20 mouse cellular contexts compared by ENCODE assay signal in the genomic region with DNA sequence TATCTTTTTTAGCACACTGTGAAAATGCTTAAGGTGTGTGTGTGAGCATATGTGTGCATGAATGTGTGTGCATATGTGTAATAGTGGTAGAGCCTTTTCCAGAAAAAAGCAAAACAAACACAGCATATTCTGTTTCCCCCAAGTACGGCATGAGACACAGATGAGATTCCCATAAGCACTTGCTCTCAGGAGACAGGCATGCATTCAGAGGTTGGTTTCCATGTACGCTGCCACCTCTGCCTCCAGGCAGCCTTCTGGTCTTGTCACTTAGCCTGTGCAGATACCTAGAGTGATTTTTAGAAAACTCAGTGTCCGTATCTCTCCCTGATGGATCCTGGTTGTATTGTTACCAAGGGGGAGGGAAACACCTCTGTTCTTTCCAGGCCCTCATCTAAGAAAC.
DNase-seq lines count a peak whose midpoint lies in the region; ATAC-seq lines count a peak whose summit lies in the region.
"Had no signal": no experiment of that assay in that cellular context is flagged by ENCODE, and none has a peak within 500 bp of the region (broad histone marks: within the 10 kb centered on the region; RNA-seq: fewer than 3 reads in every experiment).

No protein-coding gene starts in this region.

- WGBS in heart, embryonic 12.5 days = 90% methylated on average over 3 of the region's 3 CpGs
- whole genome bisulfite sequencing in hindbrain, embryonic 13.5 days = 55% methylated on average over 3 of the region's 3 CpGs
- WGBS in hindbrain, embryonic 14.5 days = 55% methylated on average over 3 of the region's 3 CpGs
- WGBS in midbrain, embryonic 14.5 days = 43% methylated on average over 3 of the region's 3 CpGs

- no peak overlapping the region for H3K27ac ChIP-seq in heart, embryonic 12.5 days (ENCODE audit: poor library complexity, severe bottlenecking)
- peak overlapping the region; percentile 83 for H3K27ac ChIP-seq in hindbrain, embryonic 13.5 days
- 0 out of 2 replicates have a peak overlapping the region, but pooled peaks have one; percentile 33 for H3K27ac ChIP-seq in hindbrain, embryonic 14.5 days
- peak overlapping the region; percentile 42 for H3K27ac ChIP-seq in midbrain, embryonic 14.5 days (replicated peaks; ENCODE audit: low read depth, low read length)
- H3K27ac ChIP-seq: gastrocnemius, adult 2 months; heart, embryonic 10.5 days; limb, embryonic 12.5 days; macrophage had no signal

- H3K27me3 ChIP-seq in heart, embryonic 12.5 days (replicated peaks) = no peaks in the 10 kb centered on the region
- no peaks in the 10 kb centered on the region for H3K27me3 ChIP-seq in hindbrain, embryonic 13.5 days
- no peaks in the 10 kb centered on the region for H3K27me3 ChIP-seq in hindbrain, embryonic 14.5 days (ENCODE audit: control insufficient read depth, insufficient read depth, low read length)
- no peaks in the 10 kb centered on the region for H3K27me3 ChIP-seq in midbrain, embryonic 14.5 days (ENCODE audit: control insufficient read depth, insufficient read depth, low read length)
- H3K27me3 ChIP-seq: hindbrain, embryonic 15.5 days had no signal

- H3K9ac ChIP-seq in heart, embryonic 12.5 days = no peak overlapping the region
- no peak overlapping the region for H3K9ac ChIP-seq in hindbrain, embryonic 13.5 days
- no peak overlapping the region for H3K9ac ChIP-seq in hindbrain, embryonic 14.5 days
- no peak overlapping the region for H3K9ac ChIP-seq in midbrain, embryonic 14.5 days (replicated peaks; ENCODE audit: low read length)
- H3K9ac ChIP-seq: hindbrain, embryonic 15.5 days; limb, embryonic 12.5 days; liver, postnatal 0 days had no signal

- no peaks in the 10 kb centered on the region for H3K9me3 ChIP-seq in heart, embryonic 12.5 days (replicated peaks)
- no peaks in the 10 kb centered on the region for H3K9me3 ChIP-seq in hindbrain, embryonic 13.5 days
- H3K9me3 ChIP-seq in hindbrain, embryonic 14.5 days (ENCODE audit: control insufficient read depth, low read length) = no peaks in the 10 kb centered on the region
- no peaks in the 10 kb centered on the region for H3K9me3 ChIP-seq in midbrain, embryonic 14.5 days (ENCODE audit: control insufficient read depth, low read length)
- H3K9me3 ChIP-seq: heart, embryonic 10.5 days; hindbrain, embryonic 15.5 days; limb, embryonic 12.5 days had no signal

- no peak overlapping the region for H3K4me2 ChIP-seq in heart, embryonic 12.5 days
- H3K4me2 ChIP-seq in hindbrain, embryonic 13.5 days = no peak overlapping the region
- H3K4me2 ChIP-seq in hindbrain, embryonic 14.5 days (replicated peaks) = no peak overlapping the region
- H3K4me2 ChIP-seq in midbrain, embryonic 14.5 days (ENCODE audit: low read length) = no peak overlapping the region

- no peaks in the 10 kb centered on the region for H3K36me3 ChIP-seq in heart, embryonic 12.5 days
- no peaks in the 10 kb centered on the region for H3K36me3 ChIP-seq in hindbrain, embryonic 13.5 days
- no peaks in the 10 kb centered on the region for H3K36me3 ChIP-seq in hindbrain, embryonic 14.5 days (replicated peaks; ENCODE audit: control insufficient read depth, insufficient read depth)
- H3K36me3 ChIP-seq in midbrain, embryonic 14.5 days (ENCODE audit: control insufficient read depth, insufficient read depth, low read length) = no peaks in the 10 kb centered on the region
- H3K36me3 ChIP-seq: heart, embryonic 10.5 days; hindbrain, embryonic 15.5 days; limb, embryonic 12.5 days had no signal

- no peak overlapping the region for H3K4me3 ChIP-seq in heart, embryonic 12.5 days
- H3K4me3 ChIP-seq in hindbrain, embryonic 13.5 days = no peak overlapping the region
- no peak overlapping the region for H3K4me3 ChIP-seq in hindbrain, embryonic 14.5 days (replicated peaks; ENCODE audit: low read length)
- no peak overlapping the region for H3K4me3 ChIP-seq in midbrain, embryonic 14.5 days (replicated peaks; ENCODE audit: low read depth, low read length)

- ATAC-seq in heart, embryonic 12.5 days (ENCODE audit: insufficient number of reproducible peaks, low FRiP score) = no peak
- ATAC-seq in hindbrain, embryonic 13.5 days (ENCODE audit: low FRiP score) = no peak
- ATAC-seq in hindbrain, embryonic 14.5 days (ENCODE audit: low FRiP score) = no peak
- ATAC-seq in midbrain, embryonic 14.5 days (ENCODE audit: low FRiP score, low TSS enrichment) = no peak
- ATAC-seq: liver, postnatal 0 days; lung, postnatal 0 days had no signal

- H3K4me1 ChIP-seq in heart, embryonic 12.5 days (replicated peaks) = peaks cover 16% of the 10 kb centered on the region
- peaks cover 53% of the 10 kb centered on the region for H3K4me1 ChIP-seq in hindbrain, embryonic 13.5 days (replicated peaks)
- peaks cover 26% of the 10 kb centered on the region for H3K4me1 ChIP-seq in hindbrain, embryonic 14.5 days (replicated peaks; ENCODE audit: control insufficient read depth, insufficient read depth, low read length)
- H3K4me1 ChIP-seq in midbrain, embryonic 14.5 days (ENCODE audit: control insufficient read depth, insufficient read depth, low read length) = peaks cover 25% of the 10 kb centered on the region

- peak; percentile 59 for DNase-seq in heart, adult 11 months
- DNase-seq in hindbrain, embryonic 14.5 days (ENCODE audit: low spot score) = no peak
- DNase-seq in midbrain, embryonic 14.5 days = no peak
- DNase-seq in spleen, postnatal 14 days (ENCODE audit: low spot score in 2 of 2) = no peak
- no peak for DNase-seq in spleen, postnatal 4 days (ENCODE audit: low spot score in 2 of 2)
- DNase-seq: adrenal gland, adult 2 months; cerebellum, adult 11 months; gastrocnemius, adult 2 months; heart, postnatal 10 days; kidney, adult 9 months; kidney, postnatal 25 days; liver, postnatal 0 days; thymus, postnatal 14 days had no signal
